Mouse (Mus musculus) cerebellum, adult 2 months (tissue): ENCODE results near the gene Tmem37.

Experiments
- CTCF ChIP-seq: fragments of 200-500 bp; IDR thresholded peaks from 2 replicates; pipeline ENCODE4 v1.5.1; 2011; ENCODE audit warnings: low read depth, mild to moderate bottlenecking, control low read depth, low read length, moderate library complexity, borderline replicate concordance; ENCODE audit not compliant: insufficient read depth
- POLR2A ChIP-seq: fragments of 200-500 bp; IDR thresholded peaks from 2 replicates; pipeline ENCODE4 v1.6.1; 2011; ENCODE audit warnings: low read length, control low read depth, borderline replicate concordance; ENCODE audit not compliant: insufficient read depth

- TF ChIP-seq CTCF, result no peak
- no peak for TF ChIP-seq POLR2A
Observed at GRCm38 (mm10) chr1:120027693-120028092, 46.2 kb downstream of the Tmem37 start.
